Mouse (Mus musculus) ES-Bruce4 (cell line): ENCODE data around the gene Gm20920. TPM values are rescaled to one million over a fixed set of nuclear protein-coding genes. Genes with fewer than 3 reads are reported as not detected.
"Not testable (repeated sequence)": the region's sequence is repeated elsewhere in the genome, so short reads cannot be mapped to it uniquely, and the experiment has no call there.

Experiments
- H3K27ac ChIP-seq: 2 replicates; pipeline ENCODE4 v1.5.1; 2012; ENCODE audit warnings: low read length, inconsistent platforms; ENCODE audit not compliant: insufficient read depth
- H3K27me3 ChIP-seq: 2 replicates; pipeline ENCODE4 v1.6.1; 2012; ENCODE audit warnings: mild to moderate bottlenecking, low read length, inconsistent platforms; ENCODE audit not compliant: control insufficient read depth, poor library complexity, insufficient read depth, severe bottlenecking
- H3K36me3 ChIP-seq: 2 replicates; pipeline ENCODE4 v1.6.1; 2012; ENCODE audit warnings: inconsistent platforms, mild to moderate bottlenecking, low read length, moderate library complexity; ENCODE audit not compliant: control insufficient read depth, poor library complexity, insufficient read depth, severe bottlenecking
- H3K4me1 ChIP-seq: one replicate; pipeline ENCODE4 v1.8.1; 2011; ENCODE audit warnings: low read length; ENCODE audit not compliant: control insufficient read depth, insufficient read depth
- H3K4me3 ChIP-seq: 2 replicates; pipeline ENCODE4 v1.5.1; 2011; ENCODE audit warnings: low read depth, mild to moderate bottlenecking, low read length
- H3K9ac ChIP-seq: 2 replicates; pipeline ENCODE4 v1.6.1; 2012; ENCODE audit warnings: low read depth, mild to moderate bottlenecking, inconsistent platforms; ENCODE audit not compliant: poor library complexity, severe bottlenecking
- H3K9me3 ChIP-seq: replicated peaks from 2 replicates; pipeline ENCODE4 v1.6.1; 2012; ENCODE audit warnings: mild to moderate bottlenecking, low read length, inconsistent platforms; ENCODE audit not compliant: control insufficient read depth, poor library complexity, insufficient read depth, severe bottlenecking
- polyA plus RNA-seq: library from polyadenylated mRNA; stranded (reverse); fragments of >200 nt; gene quantifications from 2 replicates; pipeline ENCODE4 v1.2.4, GENCODE M21; 2011; ENCODE audit warnings: low read depth; ENCODE audit not compliant: missing spikeins, insufficient read depth, insufficient read length

The Gm20920 gene
- polyA plus RNA-seq, result not detected in 2 replicates

DNA sequence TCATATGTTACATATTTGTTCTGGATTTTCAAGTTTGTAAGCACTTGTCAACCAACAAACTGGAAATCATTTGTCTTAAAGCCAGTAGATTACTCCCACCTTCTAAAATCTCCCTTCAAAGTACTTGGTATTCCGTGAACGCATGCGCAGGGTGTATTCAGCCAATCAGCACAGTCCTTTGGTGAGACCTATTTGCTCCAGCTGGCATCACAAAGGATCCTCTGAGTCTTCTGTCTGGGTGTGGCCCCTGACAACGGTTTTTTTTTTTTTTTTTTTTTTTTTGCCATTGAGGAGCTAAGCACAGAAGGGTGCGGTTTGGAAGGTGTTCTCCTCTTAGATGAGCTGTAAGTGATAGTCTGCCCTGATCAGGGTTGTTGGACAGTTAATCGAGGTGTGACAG, at the start of gene Gm20920:
Gene Gm20920 (plus strand): TSS at position 301 of the 400 bp plus-strand sequence.
- not testable (repeated sequence) for H3K27ac ChIP-seq, H3K9ac ChIP-seq, H3K27me3 ChIP-seq, H3K4me3 ChIP-seq, H3K9me3 ChIP-seq, H3K4me1 ChIP-seq, H3K36me3 ChIP-seq
